Comparison of ENCODE assay signal across 9 mouse cellular contexts in the genomic region with DNA sequence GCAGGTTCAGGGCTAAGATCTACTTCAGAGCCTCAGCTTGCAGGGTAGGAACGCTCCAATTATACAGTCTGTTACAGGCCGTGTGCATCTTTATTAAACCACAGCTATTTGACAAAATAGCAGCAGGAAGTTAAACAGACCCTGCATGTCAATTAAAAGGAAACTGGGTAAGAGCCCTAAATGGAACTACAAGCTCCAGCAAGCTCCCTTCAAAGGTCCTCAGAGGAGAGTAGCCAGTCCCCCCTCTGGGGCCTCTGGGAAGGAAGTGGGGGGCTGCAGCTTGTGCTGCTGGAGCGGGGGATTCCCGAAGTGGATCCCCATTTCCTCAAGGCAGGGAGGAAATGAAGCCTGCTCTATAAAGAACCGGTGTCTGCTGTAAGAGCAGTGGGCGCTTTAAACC. TPM values are rescaled to one million over a fixed set of nuclear protein-coding genes. Genes with fewer than 3 reads are reported as not detected.
DNase-seq lines count a peak whose midpoint lies in the region; ATAC-seq lines count a peak whose summit lies in the region.
"Had no signal": no experiment of that assay in that cellular context is flagged by ENCODE, and none has a peak within 500 bp of the region (broad histone marks: within the 10 kb centered on the region; RNA-seq: fewer than 3 reads in every experiment).

No protein-coding gene starts in this region.

- H3K27me3 ChIP-seq in hindbrain, embryonic 15.5 days = no peaks in the 10 kb centered on the region
- H3K27me3 ChIP-seq in midbrain, embryonic 13.5 days = no peaks in the 10 kb centered on the region
- H3K27me3 ChIP-seq: Patski had no signal

- WGBS in hindbrain, embryonic 15.5 days = 40% methylated on average over 6 of the region's 6 CpGs
- 51% methylated on average over 6 of the region's 6 CpGs for WGBS in midbrain, embryonic 13.5 days

- DNase-seq in kidney, postnatal 10 days = peak; percentile 62
- no peak for DNase-seq in kidney, adult 11 months
- no peak for DNase-seq in cerebellum, adult 18-20 months
- no peak for DNase-seq in layer of hippocampus, postnatal 36 days
- DNase-seq in adrenal gland, adult 8-10 months = no peak

- no peak overlapping the region for H3K4me3 ChIP-seq in hindbrain, embryonic 15.5 days
- no peak overlapping the region for H3K4me3 ChIP-seq in midbrain, embryonic 13.5 days (replicated peaks)

- peak overlapping the region; percentile 79 for H3K27ac ChIP-seq in hindbrain, embryonic 15.5 days (replicated peaks)
- H3K27ac ChIP-seq in midbrain, embryonic 13.5 days = peak overlapping the region; percentile 75

- peak; percentile 24 for ATAC-seq in common myeloid progenitor, adult 5-6 weeks (replicated peaks; ENCODE audit: low read depth, poor library complexity, severe bottlenecking)
- no peak for ATAC-seq in hindbrain, embryonic 15.5 days (ENCODE audit: low FRiP score, low read depth)
- no peak for ATAC-seq in midbrain, embryonic 13.5 days
- ATAC-seq: Patski had no signal

- no peaks in the 10 kb centered on the region for H3K9me3 ChIP-seq in hindbrain, embryonic 15.5 days
- H3K9me3 ChIP-seq in midbrain, embryonic 13.5 days = no peaks in the 10 kb centered on the region

- H3K4me2 ChIP-seq in hindbrain, embryonic 15.5 days = no peak overlapping the region
- H3K4me2 ChIP-seq in midbrain, embryonic 13.5 days (replicated peaks) = no peak overlapping the region

- peaks cover 46% of the 10 kb centered on the region for H3K4me1 ChIP-seq in hindbrain, embryonic 15.5 days (replicated peaks)
- peaks cover 43% of the 10 kb centered on the region for H3K4me1 ChIP-seq in midbrain, embryonic 13.5 days (replicated peaks)

- no peak overlapping the region for H3K9ac ChIP-seq in hindbrain, embryonic 15.5 days
- no peak overlapping the region for H3K9ac ChIP-seq in midbrain, embryonic 13.5 days (replicated peaks)

- H3K36me3 ChIP-seq in hindbrain, embryonic 15.5 days = no peaks in the 10 kb centered on the region
- 0 out of 2 replicates have a peak, but pooled peaks cover 3% of the 10 kb centered on the region for H3K36me3 ChIP-seq in midbrain, embryonic 13.5 days

RNA-seq across cellular contexts. Expression of a gene that starts 47.7 kb away (rescaled TPM):
- 0.10 and 2.4 TPM in 2 replicates for total RNA-seq in common myeloid progenitor, adult 5-6 weeks (2017)
- polyA plus RNA-seq in hindbrain, embryonic 15.5 days (2015; fragmentation: Nextera tagmentation; extraction: Ambion mirVana) = 3.9 and 5.1 TPM in 2 replicates
- polyA plus RNA-seq in midbrain, embryonic 13.5 days (2015; fragmentation: Nextera tagmentation; extraction: Ambion mirVana) = 2.1 and 3.2 TPM in 2 replicates
- 10 to 100 TPM; 12.1 to 13.0 TPM for total RNA-seq in layer of hippocampus, postnatal 36 days (2021)
- total RNA-seq in adrenal gland, adult 8-10 months (2022) = 1 to 10 TPM in 2 of 4 experiments, under 1 TPM in 2; 0.59 to 1.8 (median 1.2) TPM

RNA-seq across cellular contexts. Expression of a gene that starts 58.6 kb away (rescaled TPM):
- 29.5 and 36.4 TPM in 2 replicates for total RNA-seq in common myeloid progenitor, adult 5-6 weeks (2017)
- polyA plus RNA-seq in hindbrain, embryonic 15.5 days (2015; fragmentation: Nextera tagmentation; extraction: Ambion mirVana) = 62.0 and 70.0 TPM in 2 replicates
- polyA plus RNA-seq in midbrain, embryonic 13.5 days (2015; fragmentation: Nextera tagmentation; extraction: Ambion mirVana) = 12.0 and 12.1 TPM in 2 replicates
- 10 to 100 TPM; 94.9 to 97.7 TPM for total RNA-seq in layer of hippocampus, postnatal 36 days (2021)
- total RNA-seq in adrenal gland, adult 8-10 months (2022) = 100 to 1,000 TPM; 135 to 173 (median 141) TPM
